Mouse (Mus musculus): ENCODE results near the gene Cers3. TPM values are rescaled to one million over a fixed set of nuclear protein-coding genes. Genes with fewer than 3 reads are reported as not detected.

Cers3 gene
- polyA plus RNA-seq (2014; fragmentation: Nextera tagmentation; extraction: Ambion mirVana) = 0.36 and 0.54 TPM in 2 replicates

GRCm38 (mm10) chr7:66743377-66743781, at the start of gene Cers3:
Gene Cers3, plus strand, starts transcription at chr7:66743504.
- Histone ChIP-seq H3K4me1 (ENCODE audit: control insufficient read depth, insufficient read depth, low read length) (no peaks in the 10 kb centered on the region), H3K27ac (ENCODE audit: low read depth, low read length) (no peak within 1 kb of the TSS), H3K9me3 (ENCODE audit: control insufficient read depth, low read length) (no peaks in the 10 kb centered on the region), H3K4me3 (ENCODE audit: low read depth, low read length) (no peak within 1 kb of the TSS), H3K36me3 (ENCODE audit: control insufficient read depth, insufficient read depth, low read length) (no peaks in the 10 kb centered on the region), H3K27me3 (ENCODE audit: control insufficient read depth, insufficient read depth, low read length) (no peaks in the 10 kb centered on the region), H3K9ac (replicated peaks; ENCODE audit: low read depth, low read length) (no peak within 1 kb of the TSS), H3K4me2 (ENCODE audit: low read depth, low read length) (no peak within 1 kb of the TSS)
- ATAC-seq (ENCODE audit: low read depth) = no peak
- 76% methylated on average over 9 of the region's 9 CpGs for WGBS

GRCm38 (mm10) chr7:66694467-66694866, 48.8 kb upstream of the Cers3 start:
- Histone ChIP-seq H3K9ac (replicated peaks; ENCODE audit: low read depth, low read length) (no peak overlapping the region), H3K4me3 (ENCODE audit: low read depth, low read length) (no peak overlapping the region), H3K36me3 (ENCODE audit: control insufficient read depth, insufficient read depth, low read length) (0 out of 2 replicates have a peak, but pooled peaks cover 9% of the 10 kb centered on the region), H3K27ac (ENCODE audit: low read depth, low read length) (no peak overlapping the region), H3K27me3 (ENCODE audit: control insufficient read depth, insufficient read depth, low read length) (no peaks in the 10 kb centered on the region), H3K4me2 (ENCODE audit: low read depth, low read length) (no peak overlapping the region), H3K9me3 (ENCODE audit: control insufficient read depth, low read length) (no peaks in the 10 kb centered on the region), H3K4me1 (ENCODE audit: control insufficient read depth, insufficient read depth, low read length) (peaks cover 4% of the 10 kb centered on the region; the same call in 1 of the 2 replicates)
- ATAC-seq (ENCODE audit: low read depth) = no peak
- WGBS = 79% methylated on average over 7 of the region's 7 CpGs

GRCm38 (mm10) chr7:66702721-66703120, 40.6 kb upstream of the Cers3 start:
- Histone ChIP-seq H3K27me3 (ENCODE audit: control insufficient read depth, insufficient read depth, low read length) (no peaks in the 10 kb centered on the region), H3K9me3 (ENCODE audit: control insufficient read depth, low read length) (peaks cover 4% of the 10 kb centered on the region; the same call in 1 of the 2 replicates), H3K4me2 (ENCODE audit: low read depth, low read length) (no peak overlapping the region), H3K9ac (replicated peaks; ENCODE audit: low read depth, low read length) (no peak overlapping the region), H3K27ac (ENCODE audit: low read depth, low read length) (no peak overlapping the region), H3K4me3 (ENCODE audit: low read depth, low read length) (no peak overlapping the region), H3K4me1 (ENCODE audit: control insufficient read depth, insufficient read depth, low read length) (no peaks in the 10 kb centered on the region), H3K36me3 (ENCODE audit: control insufficient read depth, insufficient read depth, low read length) (no peaks in the 10 kb centered on the region)
- 91% methylated on average over 7 of the region's 7 CpGs for WGBS
- ATAC-seq (ENCODE audit: low read depth) = no peak

DNA sequence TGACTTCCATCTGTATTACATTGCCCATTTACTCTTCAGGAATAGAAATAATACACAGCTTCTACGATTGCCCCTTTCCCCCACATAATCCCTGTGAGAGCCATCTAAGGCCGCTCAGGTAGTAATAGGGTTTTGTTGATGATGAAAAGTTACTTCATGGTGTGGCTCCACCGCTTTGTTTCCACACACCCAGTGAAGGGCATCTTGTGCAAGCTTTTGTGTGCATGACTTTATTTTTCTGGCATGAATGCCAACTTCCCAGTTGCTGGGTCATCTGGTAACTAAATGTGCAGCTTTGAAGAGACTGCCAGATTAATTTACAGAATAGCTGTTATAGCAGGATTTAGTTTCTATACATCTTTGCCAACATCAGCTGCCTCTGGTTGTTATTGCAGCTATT, 38.7 kb upstream of the Cers3 start:
- H3K27me3 ChIP-seq (ENCODE audit: control insufficient read depth, insufficient read depth, low read length) = no peaks in the 10 kb centered on the region
- no peak overlapping the region for H3K4me3 ChIP-seq (ENCODE audit: low read depth, low read length)
- no peaks in the 10 kb centered on the region for H3K36me3 ChIP-seq (ENCODE audit: control insufficient read depth, insufficient read depth, low read length)
- no peak overlapping the region for H3K27ac ChIP-seq (ENCODE audit: low read depth, low read length)
- ATAC-seq (ENCODE audit: low read depth) = no peak
- H3K4me2 ChIP-seq (ENCODE audit: low read depth, low read length) = no peak overlapping the region
- no peak overlapping the region for H3K9ac ChIP-seq (replicated peaks; ENCODE audit: low read depth, low read length)
- peaks cover 4% of the 10 kb centered on the region; the same call in 1 of the 2 replicates for H3K9me3 ChIP-seq (ENCODE audit: control insufficient read depth, low read length)
- WGBS = 93% methylated on average over 3 of the region's 3 CpGs
- no peaks in the 10 kb centered on the region for H3K4me1 ChIP-seq (ENCODE audit: control insufficient read depth, insufficient read depth, low read length)

DNA sequence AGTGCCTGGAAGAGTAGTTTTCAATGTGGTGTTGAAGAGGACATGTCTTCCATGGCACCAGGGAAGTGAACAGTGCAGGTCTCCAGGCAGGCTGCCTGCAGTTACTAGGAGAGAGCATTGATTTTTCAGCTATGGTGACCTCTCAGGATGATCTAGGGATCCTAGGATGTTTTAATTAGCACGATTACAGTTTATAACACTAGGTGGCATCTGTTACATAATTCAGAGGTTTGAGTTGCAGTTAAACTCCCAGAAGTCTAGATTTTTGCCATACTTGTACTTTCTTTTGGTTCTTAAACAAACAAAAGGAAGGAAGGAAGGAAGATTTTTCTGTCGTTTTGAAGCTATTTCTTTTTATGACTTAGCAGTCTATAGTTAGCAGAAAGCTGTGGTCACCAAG, 32.1 kb upstream of the Cers3 start:
- no peak for ATAC-seq (ENCODE audit: low read depth)
- 72% methylated on average over 2 of the region's 2 CpGs for WGBS
- H3K4me1 ChIP-seq (ENCODE audit: control insufficient read depth, insufficient read depth, low read length) = no peaks in the 10 kb centered on the region
- H3K27me3 ChIP-seq (ENCODE audit: control insufficient read depth, insufficient read depth, low read length) = no peaks in the 10 kb centered on the region
- no peak overlapping the region for H3K27ac ChIP-seq (ENCODE audit: low read depth, low read length)
- no peak overlapping the region for H3K9ac ChIP-seq (replicated peaks; ENCODE audit: low read depth, low read length)
- peaks cover 8% of the 10 kb centered on the region for H3K36me3 ChIP-seq (ENCODE audit: control insufficient read depth, insufficient read depth, low read length)
- H3K9me3 ChIP-seq (ENCODE audit: control insufficient read depth, low read length) = no peaks in the 10 kb centered on the region
- no peak overlapping the region for H3K4me3 ChIP-seq (ENCODE audit: low read depth, low read length)
- no peak overlapping the region for H3K4me2 ChIP-seq (ENCODE audit: low read depth, low read length)

DNA sequence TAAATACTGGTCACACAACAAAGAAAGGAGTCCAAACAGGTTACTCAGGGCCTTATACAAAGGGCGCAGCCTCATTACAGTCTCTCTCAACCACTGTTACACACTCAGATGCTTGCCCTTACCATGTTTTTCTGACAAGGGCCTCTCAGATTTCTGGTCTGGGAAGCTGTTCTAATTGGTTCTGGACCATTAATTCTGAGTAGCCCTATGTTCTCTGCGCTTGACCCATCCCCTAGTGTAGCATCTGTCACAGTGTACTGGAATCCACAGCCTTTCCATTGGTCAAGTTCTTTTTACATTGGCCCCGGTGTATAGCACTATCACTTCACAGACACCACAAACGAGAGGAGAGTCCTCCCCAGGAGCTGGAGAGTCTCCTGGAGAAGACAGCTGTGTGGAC, 18.8 kb upstream of the Cers3 start:
- no peak overlapping the region for H3K4me3 ChIP-seq (ENCODE audit: low read depth, low read length)
- H3K27me3 ChIP-seq (ENCODE audit: control insufficient read depth, insufficient read depth, low read length) = no peaks in the 10 kb centered on the region; the same call in 1 of the 2 replicates
- H3K27ac ChIP-seq (ENCODE audit: low read depth, low read length) = no peak overlapping the region
- 29% methylated on average over 4 of the region's 4 CpGs for WGBS
- no peaks in the 10 kb centered on the region for H3K36me3 ChIP-seq (ENCODE audit: control insufficient read depth, insufficient read depth, low read length)
- ATAC-seq (ENCODE audit: low read depth) = no peak
- H3K9ac ChIP-seq (replicated peaks; ENCODE audit: low read depth, low read length) = no peak overlapping the region
- no peak overlapping the region for H3K4me2 ChIP-seq (ENCODE audit: low read depth, low read length)
- no peaks in the 10 kb centered on the region for H3K4me1 ChIP-seq (ENCODE audit: control insufficient read depth, insufficient read depth, low read length)
- no peaks in the 10 kb centered on the region for H3K9me3 ChIP-seq (ENCODE audit: control insufficient read depth, low read length)

DNA sequence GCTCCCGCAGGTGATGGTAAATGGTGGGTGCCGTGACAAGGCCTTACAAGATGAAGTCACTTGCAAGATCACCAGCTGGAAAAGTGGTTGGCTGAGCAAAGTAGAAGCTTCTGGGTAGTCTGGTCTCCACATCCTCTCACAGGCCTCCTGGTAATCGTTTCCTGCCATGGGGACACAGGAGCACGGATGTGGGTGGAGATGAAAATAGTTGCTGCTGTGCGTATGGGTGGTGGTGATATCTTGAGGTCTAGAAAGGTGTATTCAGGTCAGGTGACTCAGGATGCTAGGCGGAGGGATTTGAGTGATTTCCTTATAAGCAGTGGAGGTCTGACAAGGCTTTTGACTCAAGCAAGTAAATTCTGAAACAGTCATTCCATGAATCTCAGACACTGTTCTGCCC, 18.4 kb upstream of the Cers3 start:
- ATAC-seq (ENCODE audit: low read depth) = no peak
- H3K9ac ChIP-seq (replicated peaks; ENCODE audit: low read depth, low read length) = no peak overlapping the region
- H3K4me1 ChIP-seq (ENCODE audit: control insufficient read depth, insufficient read depth, low read length) = no peaks in the 10 kb centered on the region

GRCm38 (mm10) chr7:66728072-66728471, 15.2 kb upstream of the Cers3 start:
- ATAC-seq (ENCODE audit: low read depth) = no peak
- Histone ChIP-seq H3K9ac (replicated peaks; ENCODE audit: low read depth, low read length) (no peak overlapping the region), H3K27ac (ENCODE audit: low read depth, low read length) (no peak overlapping the region), H3K9me3 (ENCODE audit: control insufficient read depth, low read length) (no peaks in the 10 kb centered on the region), H3K36me3 (ENCODE audit: control insufficient read depth, insufficient read depth, low read length) (no peaks in the 10 kb centered on the region), H3K27me3 (ENCODE audit: control insufficient read depth, insufficient read depth, low read length) (no peaks in the 10 kb centered on the region; the same call in 1 of the 2 replicates), H3K4me3 (ENCODE audit: low read depth, low read length) (no peak overlapping the region), H3K4me1 (ENCODE audit: control insufficient read depth, insufficient read depth, low read length) (no peaks in the 10 kb centered on the region), H3K4me2 (ENCODE audit: low read depth, low read length) (no peak overlapping the region)
- 94% methylated on average over 6 of the region's 6 CpGs for WGBS

More for the DNA sequence above, 18.4 kb upstream of the Cers3 start:
- H3K36me3 ChIP-seq (ENCODE audit: control insufficient read depth, insufficient read depth, low read length) = no peaks in the 10 kb centered on the region
- no peak overlapping the region for H3K27ac ChIP-seq (ENCODE audit: low read depth, low read length)
- no peaks in the 10 kb centered on the region; the same call in 1 of the 2 replicates for H3K27me3 ChIP-seq (ENCODE audit: control insufficient read depth, insufficient read depth, low read length)
- no peak overlapping the region for H3K4me3 ChIP-seq (ENCODE audit: low read depth, low read length)
- H3K4me2 ChIP-seq (ENCODE audit: low read depth, low read length) = no peak overlapping the region
- no peaks in the 10 kb centered on the region for H3K9me3 ChIP-seq (ENCODE audit: control insufficient read depth, low read length)
- WGBS = 89% methylated on average over 6 of the region's 6 CpGs

DNA sequence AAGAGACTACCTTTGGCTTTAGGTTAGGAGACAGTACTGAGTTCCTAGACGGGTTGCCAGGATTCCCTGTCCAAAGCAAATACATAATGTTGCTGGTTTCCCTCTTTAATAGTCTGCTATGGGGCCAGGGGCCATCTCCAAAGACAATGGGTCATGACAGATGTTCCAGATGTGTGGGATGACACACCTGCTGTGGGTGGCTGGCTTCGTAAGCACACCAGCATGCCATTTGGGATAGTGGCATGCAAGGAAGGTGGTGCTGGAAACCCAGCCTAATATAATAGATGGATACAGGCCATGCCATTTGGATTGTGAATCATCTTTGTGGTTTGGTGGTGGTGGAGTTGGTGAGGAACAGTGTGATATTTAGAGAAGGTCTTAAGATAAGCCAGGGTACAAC, 14.1 kb upstream of the Cers3 start:
- H3K27ac ChIP-seq (ENCODE audit: low read depth, low read length) = no peak overlapping the region
- H3K36me3 ChIP-seq (ENCODE audit: control insufficient read depth, insufficient read depth, low read length) = no peaks in the 10 kb centered on the region
- WGBS = 98% methylated on average over 2 of the region's 2 CpGs
- no peaks in the 10 kb centered on the region for H3K9me3 ChIP-seq (ENCODE audit: control insufficient read depth, low read length)
- no peak overlapping the region for H3K4me3 ChIP-seq (ENCODE audit: low read depth, low read length)
- no peak overlapping the region for H3K4me2 ChIP-seq (ENCODE audit: low read depth, low read length)
- no peak overlapping the region for H3K9ac ChIP-seq (replicated peaks; ENCODE audit: low read depth, low read length)
- no peaks in the 10 kb centered on the region for H3K4me1 ChIP-seq (ENCODE audit: control insufficient read depth, insufficient read depth, low read length)
- H3K27me3 ChIP-seq (ENCODE audit: control insufficient read depth, insufficient read depth, low read length) = no peaks in the 10 kb centered on the region; the same call in 1 of the 2 replicates
- no peak for ATAC-seq (ENCODE audit: low read depth)

Measured in neural tube, embryonic 14.5 days (tissue).